Mouse (Mus musculus) brain, embryonic 14.5 days (tissue): ENCODE measurements around the gene Astn2.

Source experiments
- CTCF ChIP-seq: fragments of 200-500 bp; IDR thresholded peaks from 2 replicates; pipeline ENCODE4 v1.5.1; 2012; ENCODE audit warnings: inconsistent platforms, mild to moderate bottlenecking, moderate library complexity, borderline replicate concordance; ENCODE audit not compliant: insufficient read depth, insufficient read length; ENCODE audit errors: extremely low read depth
- POLR2A ChIP-seq: fragments of 200-500 bp; IDR thresholded peaks from 2 replicates; pipeline ENCODE4 v1.6.1; 2012; ENCODE audit warnings: mild to moderate bottlenecking, inconsistent platforms, borderline replicate concordance; ENCODE audit not compliant: poor library complexity, insufficient read depth, insufficient read length, severe bottlenecking; ENCODE audit errors: extremely low read depth

DNA sequence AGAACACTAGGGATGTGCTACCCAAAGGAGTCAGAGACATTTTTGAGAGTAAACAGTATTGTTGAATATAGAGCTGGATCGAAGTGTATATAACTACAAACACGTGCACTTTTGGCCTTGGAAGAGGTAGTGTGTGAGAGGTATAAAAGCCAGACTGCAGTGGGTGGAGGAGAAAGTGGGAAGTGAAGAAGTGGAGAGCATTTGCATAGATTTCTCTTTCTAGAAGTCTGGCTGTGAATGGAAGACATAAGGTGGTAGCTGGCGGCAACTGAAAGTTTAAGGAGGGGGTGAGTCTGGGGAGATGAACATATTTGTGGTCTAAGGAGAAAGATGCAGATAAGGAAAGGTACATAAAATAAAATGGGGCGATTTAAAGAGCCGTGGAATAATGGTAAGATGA is 709.2 kb downstream of the Astn2 start:
- no peak for TF ChIP-seq CTCF
- TF ChIP-seq POLR2A: no peak
